Mouse (Mus musculus) brain, embryonic 18.5 days (tissue): ENCODE measurements at regions not wholly inside any gene's neighbourhood (a gene's known extent, or its start where the extent isn't known, plus 50 kb on each side); places are given as distances from the start of the nearest gene placed in this dataset.
A peak's percentile ranks its signal among the peaks of the same experiment; 100 is the strongest.

Experiments
- DNase-seq: peaks from one replicate; pipeline ENCODE4 v3.0.0-alpha.2; 2012; ENCODE audit warnings: low read depth, low spot score

GRCm38 (mm10) chr11:38036582-38036981, 800.8 kb upstream of the Tenm2 start:
- no peak for DNase-seq

DNA sequence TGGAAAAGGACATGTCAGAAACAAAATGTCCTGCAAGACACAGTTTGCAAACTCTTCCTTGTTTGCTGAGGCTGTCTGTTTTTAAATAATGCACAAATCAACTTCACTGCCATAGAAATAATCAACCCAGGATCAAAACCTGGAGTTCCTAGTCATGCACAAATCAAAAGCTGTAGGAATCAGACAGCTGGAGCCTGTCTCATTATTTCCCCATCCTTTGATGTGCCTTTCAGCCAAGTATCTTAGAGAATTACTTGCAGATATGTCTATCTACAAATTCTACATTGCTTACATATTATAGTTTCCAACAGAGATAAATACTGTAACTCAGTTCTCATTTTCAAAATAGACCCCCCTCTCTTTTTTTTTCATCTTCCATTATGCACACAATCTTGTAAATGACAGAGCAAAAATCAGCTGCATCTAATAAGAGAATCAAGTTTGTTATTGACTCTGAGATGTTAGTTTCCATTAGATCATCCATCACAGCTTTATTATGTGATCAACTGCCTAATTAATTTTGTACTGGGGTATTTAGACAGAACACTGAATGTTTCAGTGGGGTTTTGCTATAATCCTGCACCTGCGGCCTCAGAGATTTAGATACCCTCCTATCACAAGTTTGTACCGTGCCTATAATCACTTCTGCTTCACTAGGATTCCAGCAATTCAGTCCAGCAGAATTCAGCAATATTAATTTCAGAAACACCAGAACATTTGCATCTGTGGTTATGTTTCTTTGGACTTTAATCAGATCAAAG, 798.9 kb upstream of the Tenm2 start:
- DNase-seq: no peak

DNA sequence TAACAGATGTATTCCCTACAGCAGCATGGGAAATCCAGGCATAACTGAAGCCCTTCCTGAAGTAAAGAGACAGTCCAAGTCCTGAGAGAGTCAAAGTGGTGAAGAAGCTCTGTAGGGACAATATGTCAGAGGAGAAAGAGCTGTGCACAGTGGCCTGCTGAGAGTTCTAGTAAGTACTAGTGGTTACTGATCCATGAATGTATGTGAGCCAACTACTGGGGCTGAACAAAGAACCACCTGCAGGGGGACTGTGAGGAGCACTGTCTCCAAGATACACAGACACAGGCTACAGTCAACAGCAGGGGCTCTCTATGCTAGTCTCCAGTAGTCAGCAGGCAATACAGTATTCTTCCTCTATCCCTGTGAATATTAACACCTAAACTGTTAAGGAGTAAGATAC, 785.9 kb upstream of the Tenm2 start:
- no peak for DNase-seq

- no peak for DNase-seq
Measured at GRCm38 (mm10) chr11:37978131-37978530, 742.4 kb upstream of the Tenm2 start.

- DNase-seq: peak; percentile 36
Measured at GRCm38 (mm10) chr11:37936439-37937134, 700.8 kb upstream of the Tenm2 start.

GRCm38 (mm10) chr11:37913161-37913560, 677.4 kb upstream of the Tenm2 start:
- no peak for DNase-seq

DNA sequence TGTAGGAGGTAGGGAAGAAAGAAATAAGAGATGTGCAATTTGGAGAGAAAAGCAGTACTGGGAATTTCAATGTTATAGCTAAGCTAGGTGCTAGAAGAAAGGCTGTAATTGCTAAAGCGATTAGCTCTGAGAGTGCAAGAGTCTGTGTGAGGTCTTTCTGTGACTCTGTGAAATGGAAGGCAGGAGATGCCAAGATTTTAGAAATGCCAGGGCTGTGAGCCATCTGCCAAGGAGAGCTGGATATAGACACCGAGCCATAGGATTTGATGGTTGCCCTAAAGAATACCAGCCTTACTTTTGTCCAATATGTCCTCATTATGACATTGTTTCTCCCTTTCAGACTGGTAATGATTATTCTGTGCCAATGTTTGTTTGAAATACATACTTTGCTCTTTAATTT, 669.2 kb upstream of the Tenm2 start:
- no peak for DNase-seq

DNA sequence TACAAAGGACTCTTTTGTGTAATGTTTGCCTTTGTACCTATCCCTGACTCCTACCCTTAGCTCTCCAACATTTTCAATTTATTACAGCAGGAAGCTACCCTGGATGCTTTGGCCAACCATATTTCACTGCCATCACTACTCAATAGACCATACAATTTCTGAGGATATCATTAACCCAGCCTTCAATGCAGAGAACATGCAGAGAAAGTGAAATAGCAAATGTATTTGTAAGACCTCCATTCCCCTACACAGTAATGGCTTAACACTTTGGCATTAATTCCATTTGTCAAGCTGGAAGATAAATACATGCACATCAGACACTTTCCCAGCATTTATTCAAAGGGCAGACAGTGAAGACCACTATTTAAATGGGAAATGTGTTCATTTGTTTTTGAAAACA, 661.9 kb upstream of the Tenm2 start:
- DNase-seq: no peak

DNA sequence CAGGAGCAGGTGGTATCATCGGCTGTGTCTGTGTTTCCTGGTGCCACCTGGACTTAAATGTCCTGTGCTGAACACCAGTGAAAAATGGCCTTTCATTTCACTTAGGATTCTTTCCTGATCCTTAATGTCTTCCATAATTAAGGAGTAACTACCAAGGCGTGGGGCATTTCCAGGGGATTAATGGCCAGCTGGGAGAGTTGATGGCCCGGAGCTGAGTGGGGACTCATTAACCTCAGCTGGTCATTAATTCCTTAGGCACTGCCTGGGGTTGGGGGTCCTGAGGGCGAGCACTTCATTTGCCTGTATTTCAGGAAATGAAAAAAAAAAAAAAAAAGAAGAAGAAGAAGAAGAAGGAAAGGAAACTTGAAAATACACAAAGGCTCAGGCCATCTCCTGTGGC, 647.0 kb upstream of the Tenm2 start:
- no peak for DNase-seq

GRCm38 (mm10) chr11:37837301-37837700, 601.5 kb upstream of the Tenm2 start:
- no peak for DNase-seq

GRCm38 (mm10) chr11:37830975-37831374, 595.2 kb upstream of the Tenm2 start:
- no peak for DNase-seq

GRCm38 (mm10) chr11:37806761-37807160, 571.0 kb upstream of the Tenm2 start:
- DNase-seq: peak; percentile 10

DNA sequence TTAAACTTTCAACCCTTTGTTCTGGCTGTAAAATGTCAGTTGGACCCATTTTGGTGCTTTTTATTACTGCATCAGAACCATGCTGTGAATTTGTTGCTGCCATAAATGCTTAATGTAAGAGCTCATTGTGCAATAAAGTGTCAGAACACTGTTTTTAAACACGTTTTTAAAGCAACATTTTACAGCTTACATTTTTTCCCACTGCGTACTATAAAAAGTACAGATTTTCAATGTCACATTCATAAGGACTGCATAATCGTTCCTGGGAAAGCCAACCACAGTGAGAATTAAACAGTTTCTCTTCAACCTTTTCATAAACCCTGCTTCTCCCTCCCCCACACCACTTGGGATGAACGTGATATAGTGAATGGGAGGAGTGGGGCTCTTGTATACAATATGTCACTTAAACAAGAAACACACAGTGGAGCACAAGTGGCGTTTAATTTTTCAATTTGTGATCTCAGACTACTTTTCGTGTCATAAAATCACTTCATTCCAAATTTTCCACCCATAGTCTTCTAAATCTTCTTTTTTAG, 563.1 kb upstream of the Tenm2 start:
- DNase-seq: no peak

DNA sequence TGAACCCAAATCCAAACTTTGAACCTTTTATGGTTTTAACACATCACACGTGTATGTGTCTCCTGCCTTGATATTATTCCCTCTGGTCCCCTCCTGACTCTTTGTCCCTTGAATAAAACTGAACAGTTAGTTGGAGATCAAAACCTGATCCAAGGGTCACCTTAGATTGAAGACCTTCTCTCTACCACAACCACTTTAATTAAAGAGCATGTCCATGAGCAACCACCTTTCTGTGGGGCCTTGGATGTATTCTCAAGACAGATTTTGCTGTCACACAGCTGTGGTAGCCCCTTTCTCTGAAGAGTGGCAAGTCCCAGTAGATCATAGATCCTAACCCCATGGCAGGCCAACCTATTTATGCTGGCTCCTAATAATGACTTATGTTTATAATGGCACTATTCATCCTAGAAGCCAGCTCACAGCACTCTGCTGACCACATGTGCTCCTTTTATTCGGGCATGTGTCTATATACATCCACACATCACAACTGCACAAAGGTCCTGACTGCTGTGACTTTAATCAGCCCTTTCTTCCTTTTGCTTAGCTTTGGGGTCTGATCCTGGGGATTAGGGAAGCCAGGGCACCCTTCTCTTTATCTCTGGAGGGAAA, 536.8 kb upstream of the Tenm2 start:
- no peak for DNase-seq

DNA sequence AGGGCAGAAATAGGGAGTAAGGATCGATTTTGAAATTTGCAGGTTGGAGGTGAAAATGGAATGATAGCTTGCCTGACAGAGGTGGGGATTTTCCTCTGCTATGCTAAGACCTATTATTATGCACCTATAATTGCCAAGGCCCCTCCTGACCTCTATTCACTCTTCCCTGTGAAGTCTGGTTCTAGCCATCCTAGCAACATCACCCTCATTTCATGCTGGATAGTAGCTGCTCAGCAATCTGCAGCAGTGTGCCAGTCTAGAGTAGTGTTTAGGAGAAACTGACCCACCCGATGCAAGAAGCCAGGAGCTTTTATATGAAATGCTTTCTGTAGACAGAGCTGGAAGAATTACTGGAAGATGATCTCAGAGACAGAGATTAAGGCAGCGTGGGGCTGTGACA, 535.1 kb upstream of the Tenm2 start:
- no peak for DNase-seq

- no peak for DNase-seq
Measured at GRCm38 (mm10) chr11:37768121-37768520, 532.4 kb upstream of the Tenm2 start.

GRCm38 (mm10) chr11:37735992-37736391, 500.2 kb upstream of the Tenm2 start:
- no peak for DNase-seq

- no peak for DNase-seq
Measured at GRCm38 (mm10) chr11:37735501-37735900, 499.7 kb upstream of the Tenm2 start.

- DNase-seq: no peak
Measured at GRCm38 (mm10) chr11:37696981-37697380, 461.2 kb upstream of the Tenm2 start.

- no peak for DNase-seq
Measured at GRCm38 (mm10) chr11:37678484-37679193, 442.9 kb upstream of the Tenm2 start.

GRCm38 (mm10) chr11:37671320-37671719, 435.6 kb upstream of the Tenm2 start:
- DNase-seq: no peak

GRCm38 (mm10) chr11:37666925-37667324, 431.2 kb upstream of the Tenm2 start:
- DNase-seq: no peak
